Mouse (Mus musculus): ENCODE results near the gene Casz1. TPM values are rescaled to one million over a fixed set of nuclear protein-coding genes. Genes with fewer than 3 reads are reported as not detected.

Casz1 gene
- polyA plus RNA-seq, 1 experiment from 2014 or later, result 3.1 TPM

GRCm38 (mm10) chr4:148871751-148872334 is 67.6 kb downstream of the Casz1 start:
- no peaks in the 10 kb centered on the region for H3K36me3 ChIP-seq (replicated peaks)
- no peak overlapping the region for H3K9ac ChIP-seq
- ATAC-seq (ENCODE audit: low FRiP score), result peak; percentile 61
- no peak overlapping the region for H3K4me2 ChIP-seq
- peaks cover 75% of the 10 kb centered on the region for H3K27me3 ChIP-seq
- H3K4me1 ChIP-seq, result peaks cover 50% of the 10 kb centered on the region
- no peak overlapping the region for H3K27ac ChIP-seq
- no peaks in the 10 kb centered on the region for H3K9me3 ChIP-seq
- 34% methylated on average over 10 of the region's 10 CpGs for WGBS
- no peak overlapping the region for H3K4me3 ChIP-seq (replicated peaks)

GRCm38 (mm10) chr4:148872372-148872771 is 68.1 kb downstream of the Casz1 start:
- no peak overlapping the region for H3K27ac ChIP-seq
- no peak overlapping the region for H3K9ac ChIP-seq
- H3K9me3 ChIP-seq, result no peaks in the 10 kb centered on the region
- peaks cover 81% of the 10 kb centered on the region for H3K27me3 ChIP-seq
- no peak overlapping the region for H3K4me3 ChIP-seq (replicated peaks)
- H3K4me2 ChIP-seq, result no peak overlapping the region
- ATAC-seq (ENCODE audit: low FRiP score), result no peak
- 81% methylated on average over 9 of the region's 9 CpGs for WGBS
- peaks cover 48% of the 10 kb centered on the region for H3K4me1 ChIP-seq
- no peaks in the 10 kb centered on the region for H3K36me3 ChIP-seq (replicated peaks)

- Histone ChIP-seq H3K4me2 (no peak overlapping the region), H3K9me3 (no peaks in the 10 kb centered on the region), H3K4me1 (peaks cover 44% of the 10 kb centered on the region), H3K9ac (no peak overlapping the region), H3K4me3 (replicated peaks) (no peak overlapping the region), H3K36me3 (replicated peaks) (no peaks in the 10 kb centered on the region), H3K27me3 (peaks cover 81% of the 10 kb centered on the region), H3K27ac (no peak overlapping the region)
- ATAC-seq (ENCODE audit: low FRiP score), result no peak
- 80% methylated on average over 12 of the region's 12 CpGs for WGBS
Observed at GRCm38 (mm10) chr4:148872783-148873182, 68.6 kb downstream of the Casz1 start.

GRCm38 (mm10) chr4:148876166-148876565 is 71.9 kb downstream of the Casz1 start:
- no peak for ATAC-seq (ENCODE audit: low FRiP score)
- peaks cover 42% of the 10 kb centered on the region for H3K4me1 ChIP-seq
- peaks cover 87% of the 10 kb centered on the region for H3K27me3 ChIP-seq
- no peaks in the 10 kb centered on the region for H3K9me3 ChIP-seq
- no peak overlapping the region for H3K9ac ChIP-seq
- H3K4me2 ChIP-seq, result no peak overlapping the region
- H3K27ac ChIP-seq, result peak overlapping the region; percentile 65
- H3K36me3 ChIP-seq (replicated peaks), result no peaks in the 10 kb centered on the region
- WGBS, result 45% methylated on average over 9 of the region's 9 CpGs
- no peak overlapping the region for H3K4me3 ChIP-seq (replicated peaks)

- no peak for ATAC-seq (ENCODE audit: low FRiP score)
- no peaks in the 10 kb centered on the region for H3K36me3 ChIP-seq (replicated peaks)
- no peak overlapping the region for H3K4me2 ChIP-seq
- no peaks in the 10 kb centered on the region for H3K9me3 ChIP-seq
- peaks cover 44% of the 10 kb centered on the region for H3K4me1 ChIP-seq
- H3K9ac ChIP-seq, result no peak overlapping the region
- H3K4me3 ChIP-seq (replicated peaks), result no peak overlapping the region
- H3K27ac ChIP-seq, result no peak overlapping the region
- peaks cover 92% of the 10 kb centered on the region for H3K27me3 ChIP-seq
- WGBS, result 91% methylated on average over 8 of the region's 8 CpGs
Observed at GRCm38 (mm10) chr4:148876867-148877266, 72.6 kb downstream of the Casz1 start.

DNA sequence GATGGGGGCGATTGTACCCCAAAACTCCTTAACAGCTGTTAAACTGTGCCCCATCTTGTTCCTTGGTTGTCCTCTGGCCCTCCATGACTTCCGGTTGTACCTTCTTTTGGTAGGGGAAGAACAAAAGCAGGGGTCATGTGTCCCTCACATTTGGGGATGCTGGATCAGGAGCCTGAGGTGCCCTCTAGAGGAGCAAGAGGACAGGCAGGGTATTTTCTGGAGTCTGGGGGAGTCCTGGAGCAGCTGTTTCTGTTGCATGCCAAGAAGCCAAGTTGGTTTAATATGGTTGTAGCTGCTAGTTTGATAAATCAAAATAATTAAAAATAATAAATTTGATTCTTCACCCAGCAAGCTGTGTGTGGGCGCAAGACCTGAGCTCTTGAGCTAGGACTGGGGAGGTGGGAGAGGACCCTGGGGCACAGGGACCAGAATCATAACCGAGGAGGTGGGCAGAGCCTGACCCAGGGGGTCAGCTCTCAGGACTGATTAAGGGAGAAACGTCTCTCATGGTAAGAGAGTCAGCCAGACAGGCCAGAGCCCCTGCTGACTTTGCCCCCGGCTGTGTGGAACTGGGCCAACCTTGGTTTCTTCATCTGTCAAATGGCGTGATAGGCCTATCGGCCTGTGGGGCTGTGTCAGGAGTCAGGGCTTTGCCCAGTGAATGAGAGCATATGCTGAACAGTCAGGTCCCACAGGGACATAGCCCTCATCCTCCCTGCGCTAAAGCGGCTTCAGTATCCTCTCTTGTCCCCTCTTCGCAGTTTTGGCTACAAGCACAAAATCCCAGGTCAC is 74.2 kb downstream of the Casz1 start:
- Histone ChIP-seq H3K4me1 (peaks cover 47% of the 10 kb centered on the region), H3K4me3 (replicated peaks) (no peak overlapping the region), H3K36me3 (replicated peaks) (no peaks in the 10 kb centered on the region), H3K4me2 (no peak overlapping the region), H3K27me3 (peaks cover 88% of the 10 kb centered on the region), H3K9me3 (no peaks in the 10 kb centered on the region), H3K27ac (no peak overlapping the region), H3K9ac (no peak overlapping the region)
- ATAC-seq (ENCODE audit: low FRiP score), result no peak
- WGBS, result 68% methylated on average over 11 of the region's 11 CpGs

DNA sequence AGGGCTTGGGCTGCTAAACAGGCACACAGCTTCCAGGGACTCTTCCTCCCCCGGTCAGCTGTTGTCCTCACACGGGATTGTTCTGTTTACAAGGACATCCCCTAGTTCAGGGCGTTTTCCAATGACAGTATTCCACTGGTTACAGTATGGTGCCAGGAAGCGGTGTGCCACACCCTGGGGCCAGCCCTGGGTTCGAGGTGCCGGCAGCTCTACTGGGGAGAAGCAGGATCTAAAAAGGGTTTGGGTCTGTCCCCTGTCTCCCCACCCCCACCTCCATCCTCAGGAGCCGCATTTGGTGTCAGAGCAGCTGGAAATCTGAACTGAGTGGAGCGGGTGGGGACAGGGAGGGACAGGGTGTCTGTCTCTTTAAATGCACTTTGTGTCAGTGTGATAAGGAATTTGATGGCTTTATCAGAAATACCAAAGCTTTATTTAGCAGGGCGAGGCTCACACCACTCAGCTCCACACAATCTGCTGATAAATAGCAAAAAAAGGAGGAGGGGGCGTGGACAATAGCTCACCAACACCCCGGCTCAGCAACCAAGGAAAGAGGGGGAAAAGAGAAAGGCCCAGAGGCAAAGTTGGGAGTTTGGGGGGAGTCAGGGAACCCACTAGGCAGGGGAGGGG is 74.9 kb downstream of the Casz1 start:
- Histone ChIP-seq H3K4me1 (peaks cover 50% of the 10 kb centered on the region), H3K4me3 (replicated peaks) (no peak overlapping the region), H3K9me3 (no peaks in the 10 kb centered on the region), H3K4me2 (no peak overlapping the region), H3K9ac (no peak overlapping the region), H3K27ac (no peak overlapping the region), H3K36me3 (replicated peaks) (no peaks in the 10 kb centered on the region), H3K27me3 (peaks cover 86% of the 10 kb centered on the region)
- ATAC-seq (ENCODE audit: low FRiP score), result no peak
- 69% methylated on average over 11 of the region's 11 CpGs for WGBS

DNA sequence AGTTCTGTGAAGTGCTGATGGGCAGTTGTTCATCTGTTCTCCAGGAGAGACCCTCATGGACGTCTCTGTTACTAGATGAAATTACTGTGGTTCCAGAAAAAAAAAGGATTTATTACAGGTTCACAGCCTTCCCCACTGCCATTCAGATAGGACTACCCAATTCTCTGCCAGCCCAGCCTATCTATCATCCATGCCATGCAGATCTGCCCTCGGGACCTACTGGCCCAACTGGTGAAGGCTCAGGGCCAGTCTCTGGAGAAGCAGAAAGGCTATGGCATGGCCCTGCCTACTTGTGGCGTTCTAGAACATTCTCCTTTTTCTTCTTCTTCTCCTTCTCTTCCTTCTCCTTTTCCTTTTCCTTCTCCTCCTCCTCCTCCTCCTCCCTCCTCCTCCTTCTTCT is 75.4 kb downstream of the Casz1 start:
- H3K4me2 ChIP-seq, result no peak overlapping the region
- no peak overlapping the region for H3K4me3 ChIP-seq (replicated peaks)
- no peaks in the 10 kb centered on the region for H3K36me3 ChIP-seq (replicated peaks)
- H3K27me3 ChIP-seq, result peaks cover 83% of the 10 kb centered on the region
- 83% methylated on average over 3 of the region's 3 CpGs for WGBS
- peaks cover 55% of the 10 kb centered on the region for H3K4me1 ChIP-seq
- no peaks in the 10 kb centered on the region for H3K9me3 ChIP-seq
- ATAC-seq (ENCODE audit: low FRiP score), result no peak
- H3K9ac ChIP-seq, result no peak overlapping the region
- H3K27ac ChIP-seq, result no peak overlapping the region

DNA sequence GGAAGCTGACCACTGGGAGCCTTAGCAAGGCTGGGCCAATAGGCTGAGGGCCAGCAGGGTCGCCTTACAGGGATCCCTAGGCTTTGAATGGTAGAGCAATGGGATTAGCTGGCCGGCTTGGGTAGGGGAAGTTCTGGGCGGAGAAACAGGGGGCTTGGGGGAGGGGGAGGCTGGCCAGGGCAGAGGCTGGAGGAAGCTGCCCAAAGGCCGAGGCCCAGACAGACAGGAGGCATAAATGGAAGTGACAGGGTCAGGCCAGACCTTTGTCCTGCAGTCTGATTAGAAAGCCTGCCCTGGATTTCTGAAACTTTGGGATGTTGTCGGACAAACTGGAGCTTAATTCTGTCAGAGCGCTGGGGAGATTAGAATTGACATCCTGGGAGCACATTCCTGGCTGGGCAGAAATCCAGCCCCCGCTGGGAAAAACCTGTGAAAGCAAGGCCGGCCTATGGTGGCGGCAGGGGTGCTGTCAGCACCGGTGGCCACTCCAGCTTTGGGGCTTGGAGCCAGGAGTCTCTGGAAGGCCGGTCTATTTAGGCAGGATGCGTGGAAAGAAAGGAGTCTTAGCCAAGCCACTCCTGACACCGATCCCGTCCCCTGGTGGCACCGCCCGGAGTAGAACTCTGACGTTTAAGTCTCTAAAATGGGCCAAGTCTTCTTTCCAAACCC is 76.9 kb downstream of the Casz1 start:
- Histone ChIP-seq H3K4me3 (replicated peaks) (no peak overlapping the region), H3K4me1 (peaks cover 66% of the 10 kb centered on the region), H3K9me3 (no peaks in the 10 kb centered on the region), H3K27me3 (peaks cover 74% of the 10 kb centered on the region), H3K9ac (no peak overlapping the region), H3K27ac (no peak overlapping the region), H3K36me3 (replicated peaks) (no peaks in the 10 kb centered on the region), H3K4me2 (no peak overlapping the region)
- WGBS, result 13% methylated on average over 17 of the region's 17 CpGs
- no peak for ATAC-seq (ENCODE audit: low FRiP score)

DNA sequence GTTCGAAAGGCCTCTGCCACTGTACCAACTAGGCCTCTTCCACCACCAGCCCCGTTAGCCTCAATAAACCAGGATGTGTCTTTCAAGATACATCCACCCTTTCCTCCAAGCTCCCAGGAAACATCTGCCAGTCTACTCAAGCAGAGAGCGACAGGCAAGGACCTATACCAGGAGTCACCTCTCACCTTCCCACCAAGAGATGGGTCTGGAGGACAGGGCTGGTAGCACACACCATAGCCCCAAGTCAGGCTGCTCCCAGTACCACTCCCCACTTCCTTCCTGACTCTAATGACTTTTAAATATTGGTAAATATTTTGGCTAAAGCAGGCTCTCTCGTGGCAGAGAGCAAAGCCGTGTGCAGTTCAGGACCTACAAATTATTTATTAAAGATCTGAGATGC is 77.6 kb downstream of the Casz1 start:
- Histone ChIP-seq H3K27me3 (peaks cover 74% of the 10 kb centered on the region), H3K4me1 (peaks cover 66% of the 10 kb centered on the region), H3K27ac (no peak overlapping the region), H3K4me3 (replicated peaks) (no peak overlapping the region), H3K4me2 (no peak overlapping the region), H3K9ac (no peak overlapping the region), H3K9me3 (no peaks in the 10 kb centered on the region), H3K36me3 (replicated peaks) (no peaks in the 10 kb centered on the region)
- 72% methylated on average over 5 of the region's 5 CpGs for WGBS
- no peak for ATAC-seq (ENCODE audit: low FRiP score)

DNA sequence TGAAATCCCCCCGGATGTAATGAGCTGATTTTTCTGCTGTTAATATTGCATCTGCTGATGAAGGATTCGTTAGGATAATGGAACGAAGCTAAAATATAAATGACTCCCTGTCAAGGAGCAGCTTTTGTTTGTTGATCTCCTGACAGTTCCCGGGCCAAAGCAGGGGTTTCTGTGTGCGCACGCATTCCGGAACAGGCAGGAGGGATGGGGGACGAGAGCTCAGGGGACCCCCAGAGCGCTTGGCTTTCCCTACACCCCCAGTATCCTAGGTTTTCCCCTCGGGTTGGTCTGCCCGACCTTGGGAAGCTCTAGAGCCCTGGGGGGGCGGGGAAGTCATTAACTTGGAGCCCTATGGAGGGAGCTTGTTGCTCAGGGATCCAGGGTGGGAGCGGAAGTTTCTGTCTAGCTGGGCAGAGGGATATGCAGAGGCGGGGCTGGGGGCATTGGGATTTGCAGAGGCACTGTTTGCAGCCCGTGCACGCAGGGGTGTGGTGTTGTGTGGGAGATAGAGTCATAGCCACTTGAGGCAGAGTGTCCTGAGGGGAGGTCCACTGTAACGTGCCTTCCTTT is 78.2 kb downstream of the Casz1 start:
- peak overlapping the region; percentile 17; the same call in 1 of the 2 replicates for H3K4me2 ChIP-seq
- H3K4me3 ChIP-seq (replicated peaks), result no peak overlapping the region
- no peak for ATAC-seq (ENCODE audit: low FRiP score)
- peaks cover 73% of the 10 kb centered on the region for H3K27me3 ChIP-seq
- no peak overlapping the region for H3K27ac ChIP-seq
- H3K9ac ChIP-seq, result no peak overlapping the region
- 20% methylated on average over 17 of the region's 17 CpGs for WGBS
- no peaks in the 10 kb centered on the region for H3K9me3 ChIP-seq
- H3K4me1 ChIP-seq, result peaks cover 67% of the 10 kb centered on the region
- H3K36me3 ChIP-seq (replicated peaks), result no peaks in the 10 kb centered on the region

GRCm38 (mm10) chr4:148884596-148884995 is 80.4 kb downstream of the Casz1 start:
- H3K4me1 ChIP-seq, result peaks cover 80% of the 10 kb centered on the region
- no peak for ATAC-seq (ENCODE audit: low FRiP score)
- WGBS, result 85% methylated on average over 14 of the region's 14 CpGs
- no peak overlapping the region for H3K4me2 ChIP-seq
- no peaks in the 10 kb centered on the region for H3K36me3 ChIP-seq (replicated peaks)
- peaks cover 72% of the 10 kb centered on the region for H3K27me3 ChIP-seq
- H3K9me3 ChIP-seq, result no peaks in the 10 kb centered on the region
- no peak overlapping the region for H3K27ac ChIP-seq
- H3K4me3 ChIP-seq (replicated peaks), result no peak overlapping the region
- H3K9ac ChIP-seq, result no peak overlapping the region
